15 mouse cellular contexts compared by ENCODE assay signal in the genomic region with DNA sequence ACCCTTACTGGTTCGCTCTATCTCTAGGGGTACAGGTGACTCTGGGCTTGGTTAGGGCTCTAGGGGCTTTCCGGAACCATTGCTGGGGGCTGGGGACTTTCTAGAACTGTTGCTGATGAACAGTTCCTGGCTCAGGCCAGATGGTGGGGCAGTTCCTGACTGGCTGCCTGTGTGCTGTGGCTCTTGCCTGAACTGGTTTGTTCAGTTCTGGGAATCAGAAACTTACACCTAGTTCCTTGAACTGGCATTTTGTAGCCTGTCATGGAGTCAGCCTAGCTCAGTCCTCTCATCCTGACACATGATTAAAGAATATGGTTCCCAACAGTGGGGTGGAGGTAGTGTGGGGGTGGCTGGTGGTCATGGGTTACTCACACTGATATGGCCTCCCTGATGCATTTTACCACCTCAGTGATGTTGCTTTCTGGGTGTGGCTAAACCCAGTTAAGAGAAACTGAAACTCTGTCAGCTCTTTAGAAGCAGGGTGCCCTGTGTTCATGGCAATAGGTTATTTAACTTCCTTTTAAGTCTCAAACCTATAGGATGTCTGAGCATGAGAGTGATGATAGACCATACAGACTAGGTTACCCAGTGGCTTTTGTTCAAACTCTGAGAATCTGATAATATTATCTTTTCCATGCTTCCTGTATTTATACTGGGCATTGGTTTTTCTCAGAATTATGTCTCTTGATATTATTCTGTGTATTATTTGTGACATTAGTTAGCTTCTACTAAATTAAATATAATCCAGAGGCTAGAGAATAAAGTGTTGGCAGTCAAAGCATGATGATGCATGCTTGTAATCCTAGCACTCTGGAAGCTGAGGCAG. TPM values are rescaled to one million over a fixed set of nuclear protein-coding genes. Genes with fewer than 3 reads are reported as not detected.
DNase-seq lines count a peak whose midpoint lies in the region; ATAC-seq and TF ChIP-seq lines count a peak whose summit lies in the region.
"Had no signal": no experiment of that assay in that cellular context is flagged by ENCODE, and none has a peak within 500 bp of the region (broad histone marks: within the 10 kb centered on the region; RNA-seq: fewer than 3 reads in every experiment).

No protein-coding gene starts in this region.

- H3K4me2 ChIP-seq in limb, embryonic 15.5 days: no peak overlapping the region
- H3K4me2 ChIP-seq: neural tube, embryonic 13.5 days had no signal

- no peak for TF ChIP-seq CTCF in left cerebral cortex, adult 2 months (IDR thresholded peaks at IDR 0.05)

- H3K4me1 ChIP-seq in limb, embryonic 15.5 days: no peaks in the 10 kb centered on the region
- no peaks in the 10 kb centered on the region for H3K4me1 ChIP-seq in limb, embryonic 10.5 days
- H3K4me1 ChIP-seq: neural tube, embryonic 13.5 days had no signal

- peaks cover 48% of the 10 kb centered on the region for H3K36me3 ChIP-seq in limb, embryonic 15.5 days
- H3K36me3 ChIP-seq in limb, embryonic 10.5 days: peaks cover 89% of the 10 kb centered on the region

- 92% methylated on average over 2 of the region's 2 CpGs for WGBS in limb, embryonic 15.5 days
- WGBS in limb, embryonic 10.5 days: 96% methylated on average over 2 of the region's 2 CpGs

- no peaks in the 10 kb centered on the region for H3K9me3 ChIP-seq in limb, embryonic 15.5 days
- H3K9me3 ChIP-seq in limb, embryonic 10.5 days (replicated peaks): no peaks in the 10 kb centered on the region
- H3K9me3 ChIP-seq: neural tube, embryonic 13.5 days had no signal

- no peak for DNase-seq in limb, embryonic 10.5 days (ENCODE audit: low spot score)
- peak; percentile 28 for DNase-seq in gonadal fat pad, adult 2 months (ENCODE audit: low read depth)
- DNase-seq in frontal cortex, adult 2 months (ENCODE audit: extremely low spot score in 1 of 2, low spot score in 1 of 2): no peak
- no peak for DNase-seq in left cerebral cortex, adult 2 months (ENCODE audit: extremely low spot score in 1 of 2, low spot score in 2 of 2)
- no peak for DNase-seq in kidney, adult 18-20 months
- DNase-seq: embryo, embryonic 11 days; gastrocnemius, postnatal 10 days; heart, postnatal 36 days; kidney, adult 8-10 months; thymus, postnatal 4 days had no signal

- peak overlapping the region; percentile 38; the same call in 1 of the 2 replicates for H3K27ac ChIP-seq in limb, embryonic 15.5 days
- no peak overlapping the region for H3K27ac ChIP-seq in limb, embryonic 10.5 days
- H3K27ac ChIP-seq in left cerebral cortex, adult 2 months: no peak overlapping the region
- H3K27ac ChIP-seq: macrophage; neural tube, embryonic 13.5 days had no signal

- no peaks in the 10 kb centered on the region for H3K27me3 ChIP-seq in limb, embryonic 15.5 days
- no peaks in the 10 kb centered on the region for H3K27me3 ChIP-seq in limb, embryonic 10.5 days (ENCODE audit: low read depth, poor library complexity, severe bottlenecking)
- H3K27me3 ChIP-seq: neural tube, embryonic 13.5 days had no signal

- intact Hi-C loops in left cerebral cortex, adult 2 months (cut with DNase I): no loop called here

- no peak overlapping the region for H3K9ac ChIP-seq in limb, embryonic 15.5 days
- H3K9ac ChIP-seq: neural tube, embryonic 13.5 days had no signal

- no peak overlapping the region for H3K4me3 ChIP-seq in limb, embryonic 15.5 days
- H3K4me3 ChIP-seq in limb, embryonic 10.5 days: no peak overlapping the region
- H3K4me3 ChIP-seq in left cerebral cortex, adult 2 months: no peak overlapping the region
- H3K4me3 ChIP-seq: neural tube, embryonic 13.5 days had no signal

- ATAC-seq in limb, embryonic 15.5 days (ENCODE audit: insufficient number of reproducible peaks, low FRiP score, low TSS enrichment, low read depth): no peak
- ATAC-seq in CD4-positive, CD25-positive, alpha-beta regulatory T cell, adult 4 months: peak; percentile 87
- peak; percentile 41; the same call in 1 of the 2 replicates for ATAC-seq in neutrophil, adult 5-6 weeks (ENCODE audit: extremely low read depth, insufficient number of reproducible peaks, low FRiP score, poor library complexity, severe bottlenecking)

RNA-seq across cellular contexts. Expression of a gene that starts 13.5 kb away (rescaled TPM):
- polyA plus RNA-seq in limb, embryonic 15.5 days (2015; fragmentation: Nextera tagmentation; extraction: Ambion mirVana): 46.7 and 52.4 TPM in 2 replicates
- polyA plus RNA-seq in limb, embryonic 10.5 days (2016; fragmentation: Nextera tagmentation; extraction: Ambion mirVana): 25.2 and 26.4 TPM in 2 replicates
- polyA plus RNA-seq in CD4-positive, CD25-positive, alpha-beta regulatory T cell, adult 4 months (2017; shearing (Covaris generic)): 10 to 100 TPM; 18.0 to 25.0 TPM
- 51.3 and 52.0 TPM in 2 replicates for polyA plus RNA-seq in gonadal fat pad, adult 2 months (2012; rRNA removed)
- 11.2 and 13.1 TPM in 2 replicates for total RNA-seq in neutrophil, adult 5-6 weeks (2017)
- polyA plus RNA-seq in frontal cortex, adult 2 months (2012; rRNA removed): 13.7 and 37.5 TPM in 2 replicates
- 10 to 100 TPM; 16.5 to 17.4 TPM for total RNA-seq in left cerebral cortex, adult 2 months (2021)

RNA-seq across cellular contexts. Expression of a gene that starts 17.4 kb away (rescaled TPM):
- 4.4 and 4.7 TPM in 2 replicates for polyA plus RNA-seq in limb, embryonic 15.5 days (2015; fragmentation: Nextera tagmentation; extraction: Ambion mirVana)
- 1.9 and 3.5 TPM in 2 replicates for polyA plus RNA-seq in limb, embryonic 10.5 days (2016; fragmentation: Nextera tagmentation; extraction: Ambion mirVana)
- polyA plus RNA-seq in CD4-positive, CD25-positive, alpha-beta regulatory T cell, adult 4 months (2017; shearing (Covaris generic)): 1 to 10 TPM; 2.0 to 2.8 TPM
- polyA plus RNA-seq in gonadal fat pad, adult 2 months (2012; rRNA removed): 9.0 and 9.8 TPM in 2 replicates
- 3.6 and 4.5 TPM in 2 replicates for total RNA-seq in neutrophil, adult 5-6 weeks (2017)
- 1.4 and 1.6 TPM in 2 replicates for polyA plus RNA-seq in frontal cortex, adult 2 months (2012; rRNA removed)
- 1 to 10 TPM; 1.9 to 2.1 TPM for total RNA-seq in left cerebral cortex, adult 2 months (2021)

RNA-seq across cellular contexts. Expression of a gene that starts 33.2 kb away (rescaled TPM):
- polyA plus RNA-seq in limb, embryonic 15.5 days (2015; fragmentation: Nextera tagmentation; extraction: Ambion mirVana): 56.0 and 64.3 TPM in 2 replicates
- polyA plus RNA-seq in limb, embryonic 10.5 days (2016; fragmentation: Nextera tagmentation; extraction: Ambion mirVana): 54.1 and 69.8 TPM in 2 replicates
- polyA plus RNA-seq in CD4-positive, CD25-positive, alpha-beta regulatory T cell, adult 4 months (2017; shearing (Covaris generic)): 100 to 1,000 TPM in 1 of 2 experiments, 10 to 100 TPM in 1; 65.9 to 118 TPM
- polyA plus RNA-seq in gonadal fat pad, adult 2 months (2012; rRNA removed): 94.3 and 97.5 TPM in 2 replicates
- total RNA-seq in neutrophil, adult 5-6 weeks (2017): 230 and 268 TPM in 2 replicates
- 213 and 222 TPM in 2 replicates for polyA plus RNA-seq in frontal cortex, adult 2 months (2012; rRNA removed)
- total RNA-seq in left cerebral cortex, adult 2 months (2021): 100 to 1,000 TPM; 205 to 207 TPM

RNA-seq across cellular contexts. Expression of a gene that starts 39.4 kb away (rescaled TPM):
- 0.10 and 0.51 TPM in 2 replicates for polyA plus RNA-seq in limb, embryonic 15.5 days (2015; fragmentation: Nextera tagmentation; extraction: Ambion mirVana)
- polyA plus RNA-seq in limb, embryonic 10.5 days (2016; fragmentation: Nextera tagmentation; extraction: Ambion mirVana): 0.34 and 0.93 TPM in 2 replicates
- not detected for polyA plus RNA-seq in CD4-positive, CD25-positive, alpha-beta regulatory T cell, adult 4 months (2017; shearing (Covaris generic))
- polyA plus RNA-seq in gonadal fat pad, adult 2 months (2012; rRNA removed): 3.8 and 5.0 TPM in 2 replicates
- total RNA-seq in neutrophil, adult 5-6 weeks (2017): 4.9 TPM in 1 of 2 replicates, not detected in the other
- polyA plus RNA-seq in frontal cortex, adult 2 months (2012; rRNA removed): 7.1 and 7.7 TPM in 2 replicates
- 1 to 10 TPM; 1.2 to 2.4 TPM for total RNA-seq in left cerebral cortex, adult 2 months (2021)
- total RNA-seq: gastrocnemius, postnatal 10 days had no signal
- polyA plus RNA-seq: neural tube, embryonic 13.5 days had no signal

RNA-seq across cellular contexts. Expression of a gene that starts 43.2 kb away (rescaled TPM):
- polyA plus RNA-seq in limb, embryonic 15.5 days (2015; fragmentation: Nextera tagmentation; extraction: Ambion mirVana): 10.7 and 11.9 TPM in 2 replicates
- 6.5 and 11.9 TPM in 2 replicates for polyA plus RNA-seq in limb, embryonic 10.5 days (2016; fragmentation: Nextera tagmentation; extraction: Ambion mirVana)
- polyA plus RNA-seq in CD4-positive, CD25-positive, alpha-beta regulatory T cell, adult 4 months (2017; shearing (Covaris generic)): 1 to 10 TPM in 1 of 2 experiments, under 1 TPM in 1; 0.39 to 1.8 TPM
- 13.0 and 14.5 TPM in 2 replicates for polyA plus RNA-seq in gonadal fat pad, adult 2 months (2012; rRNA removed)
- 0.98 TPM in 1 of 2 replicates, not detected in the other for total RNA-seq in neutrophil, adult 5-6 weeks (2017)
- 1.5 and 2.8 TPM in 2 replicates for polyA plus RNA-seq in frontal cortex, adult 2 months (2012; rRNA removed)
- total RNA-seq in left cerebral cortex, adult 2 months (2021): 1 to 10 TPM; 1.3 to 2.3 TPM
